Mouse (Mus musculus) 3134 (cell line): ENCODE data around the gene Jarid2.

Experiments used
- DNase-seq: peaks from one replicate; pipeline ENCODE4 v3.0.0-alpha.2; 2011; ENCODE audit warnings: low spot score; ENCODE audit not compliant: insufficient read length; ENCODE audit errors: extremely low read depth

The Jarid2 gene

DNA sequence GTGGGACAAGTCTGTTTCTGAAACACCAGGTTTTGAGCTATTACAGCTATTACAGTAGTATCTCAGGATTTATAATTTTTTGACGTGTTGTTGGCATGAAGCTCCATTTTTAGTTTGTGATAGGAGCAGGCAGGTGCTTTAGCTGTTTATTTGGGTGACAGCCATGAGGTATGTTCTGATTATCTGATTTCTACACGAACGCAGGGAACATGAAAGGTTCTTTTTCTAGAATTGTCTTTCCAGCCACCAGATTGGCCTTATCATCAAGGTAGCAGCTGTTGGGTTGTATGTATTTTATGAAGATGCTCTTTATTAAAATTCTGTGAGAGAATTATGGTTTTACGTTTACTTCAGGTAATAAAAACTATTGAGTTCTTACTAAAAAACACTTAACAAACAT is 45.1 kb downstream of the Jarid2 start:
- DNase-seq: no peak

DNA sequence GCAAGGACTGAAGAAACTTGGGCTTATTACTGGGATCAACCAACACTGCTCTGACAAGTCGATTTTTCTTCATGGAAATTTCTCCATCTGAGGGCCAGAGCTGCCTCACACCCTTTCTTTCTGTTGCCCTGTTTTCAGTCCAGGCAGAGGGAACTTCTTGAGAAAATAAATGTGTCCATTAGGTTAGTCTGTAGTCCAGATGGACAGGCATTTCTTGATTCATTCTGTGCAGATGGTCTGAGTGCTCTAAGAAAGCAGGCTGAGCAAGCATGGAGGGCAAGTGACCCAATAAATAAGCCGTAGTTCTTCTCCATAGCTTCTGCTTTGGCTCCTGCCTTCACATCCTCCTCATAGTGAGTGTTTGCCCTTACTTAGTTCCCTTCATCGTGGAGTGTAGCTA is 46.1 kb downstream of the Jarid2 start:
- DNase-seq: no peak

DNA sequence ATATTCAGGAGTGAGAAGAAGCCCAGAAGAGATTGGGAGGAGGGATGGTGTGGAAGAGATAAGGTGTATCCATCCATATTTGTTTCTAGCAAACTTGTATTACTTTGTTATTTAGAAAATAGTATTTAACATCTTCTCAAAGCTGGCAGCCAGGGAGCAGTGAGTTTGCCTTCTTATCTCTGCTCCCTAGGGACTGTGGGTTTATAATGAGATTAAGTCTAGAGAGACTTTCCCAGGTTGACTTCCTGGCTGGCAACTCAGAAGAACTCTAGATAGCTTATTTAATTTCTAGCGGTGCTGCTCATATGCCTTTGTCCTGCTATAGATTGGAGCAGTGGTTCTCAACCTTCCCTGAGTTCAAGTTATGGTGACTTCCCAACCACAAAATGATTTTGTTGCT is 51.2 kb downstream of the Jarid2 start:
- DNase-seq: no peak

DNA sequence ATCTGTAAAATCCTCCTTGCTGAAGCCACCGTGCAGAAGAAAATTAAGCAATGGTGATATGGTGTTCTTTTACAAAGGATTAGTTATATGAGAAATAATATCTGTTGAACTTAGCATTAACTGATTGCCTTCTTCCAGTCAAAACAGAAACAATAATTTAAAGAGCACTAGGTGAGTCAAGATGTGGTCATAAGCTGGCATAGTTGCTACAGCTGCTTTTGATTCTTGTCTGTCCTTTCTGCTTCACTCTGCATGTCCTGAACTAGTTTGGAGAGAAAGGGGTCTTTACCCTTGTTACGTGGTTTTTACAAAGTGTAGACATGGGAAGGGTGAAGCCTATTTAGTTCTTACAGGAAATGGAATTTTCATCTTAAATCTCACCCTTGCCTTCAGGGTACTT is 51.9 kb downstream of the Jarid2 start:
- DNase-seq: no peak

DNA sequence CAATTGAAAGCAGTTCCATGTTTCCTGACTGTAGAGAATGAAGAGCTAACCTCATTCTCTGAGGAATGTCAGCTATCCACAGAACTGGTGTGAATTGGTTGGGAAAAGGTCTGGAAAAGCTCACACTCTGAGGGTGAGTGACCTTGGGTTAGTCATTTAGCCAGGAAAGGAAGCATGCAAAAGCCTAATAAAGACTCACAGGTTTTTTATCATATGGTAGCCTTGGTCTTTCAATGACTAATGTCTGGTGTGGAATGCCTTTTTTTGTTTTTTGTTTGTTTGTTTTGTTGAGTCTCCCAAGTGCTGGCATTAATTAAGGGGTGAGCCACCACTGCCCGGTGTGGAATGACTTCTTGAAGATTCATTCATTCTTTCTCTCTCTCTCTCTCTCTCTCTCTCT is 55.3 kb downstream of the Jarid2 start:
- peak; percentile 26 for DNase-seq

DNA sequence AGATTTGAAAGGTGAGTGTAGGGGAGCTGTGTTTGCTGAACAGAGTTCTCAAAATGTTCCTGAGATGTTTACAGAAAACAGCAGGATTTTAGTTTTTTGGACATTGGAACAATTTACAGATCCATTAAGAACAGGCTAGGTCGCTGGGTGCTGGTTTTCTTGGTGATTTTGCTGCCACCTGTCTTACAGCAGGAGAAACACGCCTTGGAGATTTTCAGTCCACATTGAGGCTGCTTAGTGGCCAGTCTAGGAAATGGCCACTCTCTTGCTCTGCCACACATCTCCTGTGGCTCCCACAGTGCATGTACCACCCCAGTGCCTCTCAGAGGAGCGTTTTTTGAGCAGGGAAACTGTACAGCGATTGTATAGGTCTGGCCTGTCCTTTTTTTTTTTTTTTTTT is 57.0 kb downstream of the Jarid2 start:
- DNase-seq: peak; percentile 29

DNA sequence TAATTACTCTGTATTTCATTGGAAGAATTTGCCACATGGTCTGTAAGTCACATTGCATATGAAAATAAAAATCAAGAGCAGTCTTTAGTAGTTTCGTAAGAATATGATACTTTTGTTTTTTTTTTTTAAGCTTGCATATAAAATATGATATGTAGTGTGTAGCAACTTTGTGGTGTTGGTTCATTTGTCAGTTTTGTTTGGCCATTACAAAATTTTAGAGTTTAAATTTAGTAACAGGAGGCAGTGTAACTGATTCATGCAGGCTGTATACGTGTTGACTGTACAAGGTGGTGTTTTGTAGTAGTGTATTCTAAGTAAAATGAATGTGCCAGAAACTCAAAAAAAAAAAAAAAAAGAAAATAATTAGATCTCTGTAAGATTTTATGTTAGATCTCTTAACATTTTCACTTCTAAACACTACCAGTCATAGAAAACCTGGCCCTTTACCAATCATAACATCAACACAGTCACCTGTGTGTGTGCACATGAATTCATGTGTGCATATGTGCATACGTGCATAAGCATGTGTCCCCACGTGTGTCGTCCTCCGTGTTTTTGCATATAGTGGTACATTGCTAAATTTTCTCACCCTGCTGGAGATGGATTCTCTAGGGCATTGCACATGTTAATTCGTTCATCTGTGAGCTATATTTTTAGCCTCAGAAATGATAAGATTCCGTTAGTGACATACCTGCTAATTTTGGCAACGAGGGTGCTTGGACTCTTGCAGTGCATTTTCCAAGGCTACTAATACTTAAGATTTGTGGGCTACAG is 59.3 kb downstream of the Jarid2 start:
- DNase-seq: no peak

DNA sequence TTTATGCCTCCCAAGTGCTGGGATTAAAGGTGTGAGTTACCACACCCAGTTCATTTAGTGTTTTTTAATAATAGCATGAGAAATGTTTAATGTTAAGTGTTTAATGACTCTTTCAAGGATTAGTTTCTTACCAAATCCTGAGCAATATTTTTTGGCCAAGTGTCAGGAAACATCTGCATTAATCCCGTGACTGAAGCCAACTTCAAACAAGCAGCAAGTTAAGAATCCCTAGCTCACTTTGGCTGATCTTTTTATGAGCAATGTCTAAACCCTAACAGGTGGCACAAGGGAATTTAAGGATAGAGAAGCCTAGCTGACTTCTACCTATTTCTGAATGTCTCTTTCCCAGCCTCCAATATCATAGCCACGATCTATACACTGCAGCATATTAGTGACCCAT is 60.7 kb downstream of the Jarid2 start:
- DNase-seq: no peak

DNA sequence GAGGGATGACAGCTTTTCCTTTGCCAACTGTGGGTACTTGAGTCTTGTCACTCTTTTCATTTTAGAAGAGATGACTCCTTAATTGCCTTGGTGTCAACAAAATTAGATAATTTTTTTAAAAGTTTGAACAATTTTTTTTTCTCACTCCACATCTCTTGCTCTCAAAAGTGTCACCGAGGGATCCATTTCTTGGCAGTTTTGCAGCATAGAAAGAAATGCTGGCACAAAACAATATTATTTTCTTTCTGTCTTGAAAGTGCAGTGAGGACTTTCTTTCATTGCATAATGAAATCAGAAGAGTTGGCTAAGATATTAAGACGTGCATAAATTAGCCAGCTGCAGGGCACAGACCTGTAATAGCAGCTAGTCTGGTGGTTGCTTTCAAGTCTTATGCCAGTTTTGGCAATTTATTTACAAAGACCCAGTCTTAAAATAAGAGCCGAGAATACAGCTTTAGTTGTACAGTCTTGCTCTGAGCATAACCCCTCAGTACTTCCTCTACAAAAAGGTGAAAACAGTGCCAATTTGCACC is 63.2 kb downstream of the Jarid2 start:
- DNase-seq: no peak

DNA sequence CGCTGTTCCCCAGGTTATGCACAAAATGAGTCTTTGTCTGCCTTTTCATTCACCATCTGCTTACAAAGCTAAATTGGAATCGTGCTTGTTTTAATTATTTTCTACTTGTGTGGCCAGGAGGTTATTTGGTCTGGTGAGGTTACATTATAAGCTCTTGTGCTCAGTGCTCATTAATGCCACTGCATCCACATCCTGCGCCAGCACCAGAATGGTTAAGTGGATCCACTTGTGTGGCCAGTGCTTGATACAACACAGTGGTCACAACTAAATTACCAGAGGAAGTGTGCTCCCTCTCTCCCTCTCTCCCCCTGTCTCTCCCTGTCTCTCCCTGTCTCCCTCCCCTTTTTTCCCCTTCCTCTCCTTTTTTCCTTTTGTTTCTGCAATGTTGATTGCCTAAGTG is 66.6 kb downstream of the Jarid2 start:
- DNase-seq: no peak

DNA sequence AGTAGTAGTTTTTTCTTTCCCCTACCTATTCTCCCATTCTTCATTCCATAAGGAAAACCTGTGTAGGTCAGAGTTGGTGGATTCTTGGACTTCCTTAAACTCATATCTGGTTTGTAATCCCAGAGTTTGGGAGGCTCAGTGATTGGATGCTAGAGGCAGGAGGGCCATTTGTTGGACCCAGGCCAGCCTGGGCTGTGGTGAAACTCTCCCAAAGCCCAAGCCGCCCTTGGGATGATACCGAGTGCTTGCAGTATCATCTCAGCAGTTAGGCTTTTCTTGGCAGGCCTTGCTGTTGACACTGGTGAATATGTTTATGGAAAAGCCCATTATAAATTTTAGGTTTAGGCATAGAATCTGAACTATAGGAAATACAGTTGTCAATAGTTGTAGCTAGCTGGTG is 67.5 kb downstream of the Jarid2 start:
- DNase-seq: no peak

DNA sequence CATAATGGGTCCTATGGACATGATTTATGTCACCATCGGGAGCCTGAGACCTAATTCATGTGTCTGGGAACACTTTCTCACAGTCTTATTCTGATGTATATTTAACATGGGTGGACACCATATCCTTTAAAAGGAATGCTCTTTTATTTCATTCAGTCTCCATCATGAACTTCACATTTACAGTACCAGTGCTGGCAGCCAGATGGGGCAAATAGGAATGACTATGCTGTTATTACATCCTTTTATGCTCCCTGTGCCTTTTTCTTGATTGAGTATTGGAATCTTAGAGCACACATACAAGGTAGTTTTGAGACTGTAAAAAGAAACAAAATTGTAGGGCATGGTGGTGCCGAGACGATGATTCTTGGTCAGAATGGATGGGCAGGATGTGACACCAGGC is 69.0 kb downstream of the Jarid2 start:
- DNase-seq: no peak

DNA sequence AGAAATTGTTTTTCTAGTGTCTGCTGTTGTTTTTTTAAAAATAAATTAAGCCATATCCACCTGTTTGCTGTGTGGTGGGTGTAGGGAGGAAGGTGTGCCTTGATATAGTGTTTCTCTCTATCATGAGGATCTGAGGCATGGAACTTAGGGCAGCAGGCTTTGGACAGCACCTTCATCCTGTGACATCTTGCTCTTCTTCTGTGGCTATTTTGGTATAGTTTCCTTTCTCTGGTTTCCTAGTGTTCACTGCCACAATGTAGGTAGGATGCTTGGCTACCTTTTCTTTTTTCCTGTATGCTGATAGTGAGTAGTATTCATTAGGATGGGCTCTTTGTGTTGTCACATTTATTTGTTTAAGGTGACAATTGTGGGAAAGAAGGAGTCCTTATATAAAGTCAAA is 69.9 kb downstream of the Jarid2 start:
- DNase-seq: no peak

DNA sequence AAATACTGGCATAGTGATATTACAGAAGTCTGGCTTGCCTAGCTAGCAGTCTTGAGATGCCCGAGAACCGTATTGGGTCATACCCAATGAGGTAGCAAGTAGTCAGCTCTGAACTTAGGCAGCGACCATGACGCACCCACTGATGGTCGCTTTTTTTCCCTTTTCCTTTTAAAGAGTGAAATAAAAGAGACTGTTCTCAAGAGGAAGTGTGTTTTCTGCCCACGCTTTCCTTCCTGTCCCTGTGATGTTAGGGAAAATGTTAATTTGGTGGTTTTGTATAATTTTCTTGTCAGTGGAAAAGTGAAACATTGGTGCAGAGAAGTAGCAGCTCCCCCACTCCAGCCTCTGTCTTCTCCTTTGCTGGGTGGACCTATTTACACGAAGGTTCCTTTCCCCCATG is 70.8 kb downstream of the Jarid2 start:
- no peak for DNase-seq

DNA sequence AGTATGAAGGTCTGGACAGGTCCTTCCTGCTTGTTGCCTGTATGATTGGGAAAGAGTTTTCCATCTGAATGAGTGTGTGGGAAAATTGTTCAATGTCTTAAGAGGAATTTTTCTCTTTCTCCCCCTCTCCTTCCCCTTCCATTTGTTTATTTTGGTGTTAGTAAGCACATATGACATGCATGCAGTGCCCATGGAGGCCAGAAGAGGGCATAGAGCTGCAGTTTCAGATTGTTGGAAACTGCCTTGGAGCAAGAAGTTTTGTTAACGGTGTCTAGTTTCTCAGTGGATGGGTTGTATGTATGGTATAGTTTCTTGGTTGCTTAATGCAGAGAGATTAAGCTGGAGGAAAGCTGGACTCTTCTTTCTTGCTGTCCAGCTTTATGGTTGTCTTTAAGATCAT is 75.6 kb downstream of the Jarid2 start:
- DNase-seq: no peak

DNA sequence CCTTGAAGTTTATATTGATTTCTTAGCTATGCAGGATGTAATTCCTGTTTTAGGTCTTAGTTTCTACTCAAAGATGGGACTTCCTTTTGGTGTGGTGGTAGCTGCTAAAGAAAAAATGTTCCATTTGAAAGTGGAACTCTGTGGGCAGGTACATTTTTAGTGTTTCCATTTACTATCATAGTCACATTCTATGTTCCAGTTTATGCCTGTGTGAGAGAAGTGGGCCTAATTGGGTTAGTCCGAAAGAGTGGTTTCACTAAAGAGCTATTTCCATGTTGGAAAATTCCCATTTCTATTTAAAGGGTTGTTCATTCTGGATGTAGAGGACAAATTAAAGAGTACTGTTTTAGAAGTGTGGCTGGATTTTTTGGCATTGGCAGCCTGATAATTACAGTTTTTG is 79.0 kb downstream of the Jarid2 start:
- no peak for DNase-seq

DNA sequence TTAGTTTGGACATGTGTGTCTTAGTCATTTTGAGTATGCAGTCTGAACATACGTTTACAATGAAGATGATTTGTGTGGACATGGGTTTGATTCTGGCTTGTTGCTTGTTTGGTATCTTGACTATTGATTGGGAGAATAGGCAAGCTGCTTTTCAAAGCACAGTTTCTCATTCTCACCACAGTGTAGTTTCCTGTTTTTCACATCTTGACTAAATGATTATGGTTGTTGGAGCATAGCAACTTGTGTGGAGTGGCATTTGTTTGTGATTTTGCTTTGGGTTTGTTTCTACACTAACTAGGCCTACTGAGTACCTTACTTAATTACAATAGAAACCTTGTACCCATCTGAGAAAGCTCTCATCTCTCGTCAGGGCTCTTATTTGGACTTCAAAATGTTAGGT is 81.7 kb downstream of the Jarid2 start:
- no peak for DNase-seq

DNA sequence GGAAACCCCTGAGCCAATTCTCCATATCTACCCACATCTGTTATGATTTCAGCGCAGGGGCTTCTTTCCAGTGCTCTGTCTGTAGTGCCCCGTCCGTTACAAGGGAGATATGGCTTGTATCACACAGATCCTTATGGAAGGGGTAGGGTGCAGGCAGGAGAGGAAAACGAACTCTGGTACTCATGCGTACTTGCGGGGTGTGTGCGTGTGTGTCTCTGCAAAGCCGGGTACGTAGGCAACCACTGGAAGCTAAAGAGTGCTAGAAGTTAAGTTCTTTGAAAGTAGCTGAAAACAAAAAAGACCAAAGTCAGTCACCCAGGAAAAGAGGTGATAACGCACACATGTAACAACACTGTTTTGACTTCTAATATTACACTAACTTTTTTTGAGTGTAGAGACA is 82.3 kb downstream of the Jarid2 start:
- DNase-seq: no peak

DNA sequence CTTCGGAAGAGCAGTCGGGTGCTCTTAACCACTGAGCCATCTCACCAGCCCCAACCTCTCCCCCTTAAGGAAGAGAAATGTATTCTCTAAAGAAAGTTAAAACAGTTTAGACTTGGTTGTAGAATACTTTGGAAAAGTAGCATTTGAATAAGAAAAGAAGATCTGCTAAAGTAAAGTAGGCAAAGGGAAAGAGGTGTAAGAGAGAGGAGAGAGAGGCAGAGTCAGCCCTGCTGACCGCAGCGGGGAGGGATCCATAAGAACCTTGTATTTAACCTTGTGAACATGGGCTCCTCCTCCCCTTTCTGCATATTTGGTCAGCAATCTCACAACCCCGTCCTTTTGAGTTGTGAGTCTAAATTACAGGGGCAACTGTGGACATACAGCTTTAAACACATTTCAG is 83.1 kb downstream of the Jarid2 start:
- DNase-seq: no peak

DNA sequence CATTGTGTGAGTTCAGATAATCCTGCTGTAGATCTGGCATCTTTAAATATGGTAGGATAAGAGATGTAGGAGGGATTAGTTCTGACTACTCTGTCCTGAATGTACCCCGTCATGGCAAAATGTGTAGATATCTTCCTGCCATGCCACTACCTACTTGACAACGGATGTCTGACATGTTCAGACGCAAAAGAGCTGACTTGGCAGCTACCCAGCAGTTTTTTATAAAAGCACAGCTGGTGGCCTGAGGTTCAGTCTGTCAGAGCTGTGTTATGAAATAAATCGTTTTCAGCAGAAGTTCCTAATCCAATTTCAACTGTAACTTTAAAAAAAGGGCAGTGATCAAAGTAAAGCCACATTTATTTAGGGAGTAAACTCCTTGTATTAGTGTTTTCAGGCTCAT is 90.1 kb downstream of the Jarid2 start:
- DNase-seq: no peak

DNA sequence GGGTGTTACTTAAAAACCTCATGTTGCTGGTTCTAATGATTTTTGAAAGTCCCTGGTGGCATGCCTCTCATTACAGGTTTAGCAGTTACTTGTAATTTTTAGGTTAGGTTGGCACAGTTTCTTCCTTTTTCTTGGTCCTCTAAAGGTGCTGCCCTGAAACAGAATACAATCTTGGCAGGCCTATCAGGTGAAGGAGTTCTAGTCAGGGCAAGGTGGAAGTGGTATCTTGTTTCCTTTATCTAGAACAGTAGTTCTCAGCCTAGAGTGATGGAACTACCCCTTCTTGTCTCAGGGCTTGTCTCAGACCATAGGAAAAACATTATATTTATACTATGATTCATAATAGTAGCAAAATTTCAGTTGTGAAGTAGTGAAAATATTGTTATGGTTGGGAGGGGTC is 93.3 kb downstream of the Jarid2 start:
- DNase-seq: no peak

DNA sequence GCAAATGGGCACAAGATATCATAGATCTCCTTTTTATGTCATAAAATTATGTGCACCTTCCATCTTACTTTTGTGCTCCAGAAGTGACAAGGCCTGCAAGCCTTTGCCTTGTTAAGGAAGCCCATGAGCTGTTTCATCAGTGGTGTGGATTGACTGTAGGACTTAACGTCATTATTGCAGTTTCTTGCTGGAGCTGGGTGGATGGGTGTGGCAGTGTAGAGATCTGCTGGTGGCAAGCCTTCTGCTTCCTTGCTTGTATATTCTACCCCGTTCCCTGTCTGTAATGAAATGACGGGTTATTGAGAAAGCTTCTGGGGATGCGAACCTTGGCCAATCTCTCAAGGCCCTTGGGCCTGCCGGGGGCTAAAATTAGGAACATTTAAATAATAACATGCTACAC is 99.6 kb downstream of the Jarid2 start:
- no peak for DNase-seq

DNA sequence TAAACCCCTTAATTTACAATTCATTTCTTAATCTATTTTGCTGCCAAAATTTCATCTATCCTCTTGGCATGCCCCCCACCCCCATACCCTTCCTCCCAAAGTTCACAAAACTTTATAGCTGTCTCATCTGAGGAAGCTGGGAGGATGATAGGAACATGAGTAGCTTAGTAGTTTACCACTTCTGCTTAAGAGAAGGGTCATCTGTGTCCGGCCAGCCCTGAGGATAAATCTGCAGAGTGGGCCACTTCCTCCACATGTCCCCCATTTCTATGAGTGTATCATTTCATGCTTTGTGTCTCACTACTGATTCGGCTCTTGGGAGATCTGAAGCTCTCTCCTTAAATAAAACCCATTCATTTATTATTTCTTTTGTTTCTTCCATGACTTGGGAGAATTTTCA is 102.8 kb downstream of the Jarid2 start:
- no peak for DNase-seq
